Mouse (Mus musculus) forebrain, embryonic 12.5 days (tissue): ENCODE data around the gene Cks1b. TPM values are rescaled to one million over a fixed set of nuclear protein-coding genes. Genes with fewer than 3 reads are reported as not detected.

Source experiments
- ATAC-seq: fragments of 200-750 bp; cut with Nextera tagmentation; 2 replicates; pipeline ENCODE4 v1.8.0; 2017; ENCODE audit warnings: moderate TSS enrichment; ENCODE audit not compliant: low FRiP score
- H3K27ac ChIP-seq: fragments of 300-500 bp; sonication (generic); 2 replicates; pipeline ENCODE4 v1.5.1; 2016; ENCODE audit warnings: mild to moderate bottlenecking
- H3K27me3 ChIP-seq: fragments of 300-500 bp; sonication (generic); 2 replicates; pipeline ENCODE4 v1.6.1; 2016; ENCODE audit warnings: mild to moderate bottlenecking
- H3K36me3 ChIP-seq: fragments of 300-500 bp; sonication (generic); replicated peaks from 2 replicates; pipeline ENCODE4 v1.6.1; 2016; ENCODE audit warnings: mild to moderate bottlenecking
- H3K4me1 ChIP-seq: fragments of 300-500 bp; sonication (generic); 2 replicates; pipeline ENCODE4 v1.6.1; 2016
- H3K4me2 ChIP-seq: fragments of 300-500 bp; sonication (generic); 2 replicates; pipeline ENCODE4 v1.6.1; 2016; ENCODE audit warnings: mild to moderate bottlenecking, moderate library complexity
- H3K4me3 ChIP-seq: fragments of 300-500 bp; sonication (generic); replicated peaks from 2 replicates; pipeline ENCODE4 v1.5.1; 2016; ENCODE audit warnings: mild to moderate bottlenecking
- H3K9ac ChIP-seq: fragments of 300-500 bp; sonication (generic); 2 replicates; pipeline ENCODE4 v1.6.1; 2016; ENCODE audit warnings: mild to moderate bottlenecking
- H3K9me3 ChIP-seq: fragments of 300-500 bp; sonication (generic); 2 replicates; pipeline ENCODE4 v1.6.1; 2016
- WGBS: fragments of 180-500 bp; shearing (Covaris S2); methylation state at CpG from one replicate; pipeline ENCODE4 v1.1.7; 2016; 5-methylcytosine and 5-hydroxymethylcytosine counted together
- polyA plus RNA-seq: library from polyadenylated mRNA; unstranded; fragments of >200 nt; fragmentation: Nextera tagmentation; extraction: Ambion mirVana; gene quantifications from 2 replicates; pipeline ENCODE4 v1.2.1, GENCODE M21; 2016

Gene Cks1b
- polyA plus RNA-seq, 1 experiment from 2014 or later = 395 TPM

DNA sequence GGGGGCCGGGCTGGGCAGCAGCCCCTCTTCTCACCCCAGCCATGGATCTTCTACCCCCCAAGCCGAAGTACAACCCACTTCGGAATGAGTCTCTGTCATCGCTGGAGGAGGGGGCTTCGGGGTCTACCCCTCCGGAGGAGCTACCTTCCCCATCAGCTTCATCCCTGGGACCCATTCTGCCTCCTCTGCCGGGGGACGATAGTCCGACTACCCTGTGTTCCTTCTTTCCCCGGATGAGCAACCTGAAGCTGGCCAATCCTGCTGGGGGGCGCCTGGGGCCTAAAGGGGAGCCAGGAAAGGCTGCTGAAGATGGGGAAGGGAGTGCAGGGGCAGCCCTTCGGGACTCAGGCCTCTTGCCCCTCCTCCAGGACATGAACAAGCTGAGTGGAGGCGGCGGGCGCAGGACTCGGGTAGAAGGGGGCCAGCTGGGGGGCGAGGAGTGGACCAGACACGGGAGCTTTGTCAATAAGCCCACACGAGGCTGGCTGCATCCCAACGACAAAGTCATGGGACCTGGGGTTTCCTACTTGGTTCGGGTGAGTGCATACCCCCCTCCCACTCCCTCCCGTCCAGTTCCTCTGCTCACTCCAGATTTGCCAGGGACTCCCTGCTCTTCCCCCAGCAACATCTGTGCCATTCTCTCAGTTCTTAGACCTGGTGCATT is 3.8 kb upstream of the Cks1b start:
- no peak for ATAC-seq
- Histone ChIP-seq H3K9me3 (no peaks in the 10 kb centered on the region), H3K4me2 (peak overlapping the region; percentile 60), H3K4me3 (peak overlapping the region; percentile 37), H3K4me1 (peaks cover 44% of the 10 kb centered on the region), H3K9ac (peak overlapping the region; percentile 65), H3K27ac (peak overlapping the region; percentile 65), H3K36me3 (peaks cover 17% of the 10 kb centered on the region), H3K27me3 (no peaks in the 10 kb centered on the region)
- WGBS = 6% methylated on average over 22 of the region's 22 CpGs

DNA sequence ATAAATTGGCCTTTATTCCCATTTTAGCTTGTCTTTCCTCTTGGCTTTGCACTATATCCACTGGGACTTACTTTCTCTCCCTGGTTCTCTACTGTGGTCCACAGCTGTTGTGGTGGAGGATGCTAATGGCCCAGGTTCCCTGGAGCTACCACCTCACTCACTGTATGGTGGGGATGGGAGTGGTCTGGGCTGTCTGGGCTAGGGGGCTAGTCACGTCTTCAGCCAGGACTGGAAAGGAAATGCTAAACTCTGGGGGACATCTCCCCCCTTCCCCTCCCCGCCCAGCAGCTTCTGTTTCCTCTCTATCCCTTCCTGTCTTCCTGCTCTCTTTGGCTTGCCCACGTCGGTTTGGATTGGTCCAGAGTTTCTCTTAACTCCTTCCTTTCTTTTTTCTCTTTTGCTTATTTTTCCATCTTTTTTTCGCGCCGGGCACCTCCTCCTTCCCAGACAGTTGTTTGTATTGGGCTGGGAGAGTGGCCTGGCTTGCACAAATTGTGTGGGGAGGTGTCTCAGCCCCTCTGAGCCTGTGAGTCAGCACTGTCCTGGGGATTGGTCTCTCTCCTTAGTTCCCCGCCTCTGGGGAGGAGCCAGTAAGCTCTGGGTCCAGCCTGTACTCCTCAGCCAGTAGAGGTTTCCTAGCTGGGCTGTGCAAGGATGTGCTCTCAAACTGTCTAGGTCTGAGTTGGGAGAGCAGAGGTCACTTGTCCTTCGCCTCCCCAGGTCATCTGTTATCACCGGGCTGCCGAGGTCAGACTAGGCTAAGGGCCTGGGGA is 3.0 kb upstream of the Cks1b start:
- peak overlapping the region; percentile 65 for H3K27ac ChIP-seq

DNA sequence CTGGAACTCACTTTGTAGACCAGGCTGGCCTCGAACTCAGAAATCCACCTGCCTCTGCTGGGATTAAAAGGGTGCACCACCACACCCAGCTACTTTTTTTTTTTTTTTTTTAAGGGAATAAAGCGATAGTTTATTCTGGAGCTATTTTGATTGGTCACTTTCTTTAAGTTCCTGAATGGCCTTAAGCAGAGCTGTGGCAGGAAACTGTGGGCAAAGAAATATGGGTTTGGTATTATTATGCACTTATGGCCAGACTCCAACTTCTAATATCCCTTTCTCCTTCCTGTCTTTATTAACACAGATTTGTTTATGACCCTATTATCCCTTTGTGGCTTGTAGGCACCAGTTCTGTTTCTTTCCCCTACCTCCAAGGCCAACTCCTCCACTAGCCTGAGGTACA is 2.2 kb upstream of the Cks1b start:
- H3K9ac ChIP-seq = no peak overlapping the region
- H3K27ac ChIP-seq = peak overlapping the region; percentile 65; the same call in 1 of the 2 replicates
- H3K36me3 ChIP-seq = peaks cover 24% of the 10 kb centered on the region
- no peaks in the 10 kb centered on the region for H3K9me3 ChIP-seq
- peak overlapping the region; percentile 60; the same call in 1 of the 2 replicates for H3K4me2 ChIP-seq
- H3K4me3 ChIP-seq = no peak overlapping the region
- no peak for ATAC-seq
- no peaks in the 10 kb centered on the region for H3K27me3 ChIP-seq
- WGBS = 73% methylated on average over 2 of the region's 2 CpGs
- peaks cover 53% of the 10 kb centered on the region for H3K4me1 ChIP-seq

More for the DNA sequence above, 3.0 kb upstream of the Cks1b start:
- no peaks in the 10 kb centered on the region for H3K27me3 ChIP-seq
- 4% methylated on average over 11 of the region's 11 CpGs for WGBS
- peaks cover 16% of the 10 kb centered on the region for H3K36me3 ChIP-seq
- peak overlapping the region; percentile 37 for H3K4me3 ChIP-seq
- H3K4me1 ChIP-seq = peaks cover 52% of the 10 kb centered on the region
- peak overlapping the region; percentile 60 for H3K4me2 ChIP-seq
- peak; percentile 22; the same call in 1 of the 2 replicates for ATAC-seq
- H3K9me3 ChIP-seq = no peaks in the 10 kb centered on the region
- H3K9ac ChIP-seq = peak overlapping the region; percentile 65

- Histone ChIP-seq H3K36me3 (peaks cover 26% of the 10 kb centered on the region), H3K4me1 (peaks cover 53% of the 10 kb centered on the region), H3K9ac (peak overlapping the region; percentile 71; the same call in 1 of the 2 replicates), H3K4me3 (peak overlapping the region; percentile 59), H3K27ac (peak overlapping the region; percentile 93; the same call in 1 of the 2 replicates), H3K4me2 (peak overlapping the region; percentile 93), H3K27me3 (no peaks in the 10 kb centered on the region), H3K9me3 (no peaks in the 10 kb centered on the region)
- ATAC-seq = no peak
- WGBS = 32% methylated on average over 3 of the region's 3 CpGs
These were observed 1.8 kb upstream of the Cks1b start for GRCm38 (mm10) chr3:89419981-89420380.

GRCm38 (mm10) chr3:89419571-89419970 is 1.4 kb upstream of the Cks1b start:
- Histone ChIP-seq H3K4me2 (peak overlapping the region; percentile 93), H3K4me1 (peaks cover 53% of the 10 kb centered on the region), H3K36me3 (peaks cover 26% of the 10 kb centered on the region), H3K9me3 (no peaks in the 10 kb centered on the region), H3K4me3 (peak overlapping the region; percentile 59), H3K27me3 (no peaks in the 10 kb centered on the region), H3K9ac (peak overlapping the region; percentile 71), H3K27ac (peak overlapping the region; percentile 93)
- no peak for ATAC-seq
- WGBS = 7% methylated on average over 9 of the region's 9 CpGs

- no peaks in the 10 kb centered on the region for H3K9me3 ChIP-seq
- H3K4me1 ChIP-seq = peaks cover 53% of the 10 kb centered on the region
- peaks cover 28% of the 10 kb centered on the region for H3K36me3 ChIP-seq
- ATAC-seq = peak; percentile 24
- H3K9ac ChIP-seq = peak overlapping the region; percentile 71
- WGBS = under 1% methylated on average over 16 of the region's 16 CpGs
- peak overlapping the region; percentile 59 for H3K4me3 ChIP-seq
- peak overlapping the region; percentile 93 for H3K27ac ChIP-seq
- peak overlapping the region; percentile 93 for H3K4me2 ChIP-seq
- no peaks in the 10 kb centered on the region for H3K27me3 ChIP-seq
These were observed 673 bp upstream of the Cks1b start for GRCm38 (mm10) chr3:89418861-89419250.

DNA sequence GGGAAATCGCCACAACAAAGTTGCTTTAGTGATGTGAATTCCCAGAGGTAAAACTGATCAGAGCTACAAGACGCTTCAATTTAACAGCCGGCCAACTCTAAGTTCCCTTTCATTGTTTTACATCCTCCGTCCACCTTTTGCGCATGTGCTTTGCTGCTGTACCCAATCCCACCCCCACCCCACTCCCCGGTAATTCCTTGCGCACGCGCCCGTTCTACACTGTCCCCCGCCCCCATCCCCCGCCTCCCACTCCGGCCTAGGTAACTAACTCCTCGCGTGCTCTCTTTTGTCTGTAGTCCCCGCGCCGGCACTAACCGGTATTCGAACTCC is 378 bp downstream of the Cks1b start:
- Histone ChIP-seq H3K9me3 (no peaks in the 10 kb centered on the region), H3K4me3 (peak overlapping the region; percentile 59), H3K27ac (peak overlapping the region; percentile 93), H3K9ac (peak overlapping the region; percentile 70), H3K4me1 (peaks cover 47% of the 10 kb centered on the region), H3K27me3 (no peaks in the 10 kb centered on the region), H3K36me3 (peaks cover 29% of the 10 kb centered on the region), H3K4me2 (peak overlapping the region; percentile 93)
- peak; percentile 47 for ATAC-seq
- under 1% methylated on average over 20 of the region's 20 CpGs for WGBS

GRCm38 (mm10) chr3:89417131-89417530 is 1.1 kb downstream of the Cks1b start:
- H3K4me2 ChIP-seq = peak overlapping the region; percentile 93
- peak overlapping the region; percentile 93 for H3K27ac ChIP-seq
- H3K36me3 ChIP-seq = peaks cover 29% of the 10 kb centered on the region

GRCm38 (mm10) chr3:89416158-89416557 is 2.0 kb downstream of the Cks1b start:
- Histone ChIP-seq H3K36me3 (peaks cover 29% of the 10 kb centered on the region), H3K4me2 (0 out of 2 replicates have a peak overlapping the region, but pooled peaks have one; percentile 93), H3K4me3 (no peak overlapping the region), H3K27ac (no peak overlapping the region), H3K4me1 (peaks cover 34% of the 10 kb centered on the region), H3K27me3 (no peaks in the 10 kb centered on the region), H3K9me3 (no peaks in the 10 kb centered on the region), H3K9ac (no peak overlapping the region)
- ATAC-seq = no peak
- 97% methylated on average over 8 of the region's 8 CpGs for WGBS

More at GRCm38 (mm10) chr3:89417131-89417530, 1.1 kb downstream of the Cks1b start:
- Histone ChIP-seq H3K9me3 (no peaks in the 10 kb centered on the region), H3K4me1 (peaks cover 41% of the 10 kb centered on the region), H3K27me3 (no peaks in the 10 kb centered on the region), H3K4me3 (peak overlapping the region; percentile 59), H3K9ac (peak overlapping the region; percentile 70)
- WGBS = 27% methylated on average over 2 of the region's 2 CpGs
- no peak for ATAC-seq

DNA sequence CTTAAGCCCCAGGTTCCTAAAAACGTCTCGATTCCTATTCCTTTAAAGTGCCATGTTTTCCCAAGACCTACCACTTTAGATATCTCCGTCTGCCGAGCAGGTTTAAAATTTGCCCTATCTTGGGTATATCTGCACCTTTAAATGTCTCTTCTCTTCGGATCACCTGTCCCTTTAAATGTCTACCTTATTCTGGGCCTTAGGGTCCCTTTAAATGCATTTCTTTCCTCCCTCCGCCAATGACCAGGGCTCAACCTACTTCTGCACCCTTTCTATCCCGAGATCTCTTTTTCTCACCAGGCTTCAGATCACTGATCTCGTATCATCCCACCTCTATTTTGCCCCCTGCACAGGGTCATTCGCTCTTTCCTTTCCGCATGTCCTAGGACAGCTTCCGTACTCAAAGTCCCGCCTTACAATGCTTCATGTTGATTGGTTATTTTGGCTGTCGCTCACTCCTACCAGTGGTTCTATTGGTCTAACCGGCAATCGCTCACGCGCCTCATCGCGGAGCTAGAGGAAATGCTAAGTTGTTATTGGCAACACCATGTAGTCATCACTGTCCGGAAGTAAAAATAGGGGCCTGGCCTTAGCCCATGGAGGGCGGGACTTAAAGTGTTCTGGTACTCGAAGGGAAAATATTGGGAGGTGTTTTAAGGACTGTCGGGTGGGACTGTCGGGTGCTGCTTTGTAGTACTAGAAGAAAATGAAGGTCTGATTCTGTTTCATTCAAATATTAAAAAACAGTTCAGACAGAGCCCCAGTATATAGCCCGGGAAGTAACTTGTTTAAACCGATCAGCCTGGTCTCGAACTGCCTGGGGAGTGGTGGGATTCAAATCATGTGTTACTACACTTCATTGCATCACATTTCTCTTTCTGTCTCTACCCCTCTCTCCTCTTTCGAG is 6.4 kb downstream of the Cks1b start, which contains the start of gene Flad1:
Gene Flad1, minus strand, starts transcription at position 381 of the 904 bp plus-strand sequence.
- Histone ChIP-seq H3K4me1 (peaks cover 17% of the 10 kb centered on the region), H3K27me3 (no peaks in the 10 kb centered on the region), H3K27ac (0 out of 2 replicates have a peak within 1 kb of the TSS, but pooled peaks have one; percentile 32), H3K9me3 (no peaks in the 10 kb centered on the region), H3K4me2 (peak within 1 kb of the TSS; percentile 69), H3K9ac (peak within 1 kb of the TSS; percentile 64), H3K4me3 (peak within 1 kb of the TSS; percentile 54), H3K36me3 (peaks cover 43% of the 10 kb centered on the region)
- 5% methylated on average over 28 of the region's 28 CpGs for WGBS
- ATAC-seq = peak; percentile 100

- H3K4me2 ChIP-seq = peak overlapping the region; percentile 69
- H3K4me1 ChIP-seq = peaks cover 10% of the 10 kb centered on the region
- H3K4me3 ChIP-seq = peak overlapping the region; percentile 54
- H3K9ac ChIP-seq = peak overlapping the region; percentile 64
- no peak for ATAC-seq
- H3K27me3 ChIP-seq = no peaks in the 10 kb centered on the region
- no peak overlapping the region for H3K27ac ChIP-seq
- H3K36me3 ChIP-seq = peaks cover 37% of the 10 kb centered on the region
- H3K9me3 ChIP-seq = no peaks in the 10 kb centered on the region
- WGBS = 81% methylated on average over 10 of the region's 10 CpGs
These were observed 7.3 kb downstream of the Cks1b start for GRCm38 (mm10) chr3:89410864-89411263.
